Mouse (Mus musculus) heart, embryonic 16.5 days (tissue): Measurements from ENCODE around the gene Rasgrp3. TPM values are rescaled to one million over a fixed set of nuclear protein-coding genes. Genes with fewer than 3 reads are reported as not detected.
"Not testable (repeated sequence)": the region's sequence is repeated elsewhere in the genome, so short reads cannot be mapped to it uniquely, and the experiment has no call there.

ENCODE experiments used
- ATAC-seq: fragments of 200-750 bp; cut with Nextera tagmentation; replicated peaks from 2 replicates; pipeline ENCODE4 v1.8.0; 2017; ENCODE audit warnings: moderate number of reproducible peaks; ENCODE audit not compliant: insufficient read depth, low FRiP score; ENCODE audit errors: extremely low read depth
- H3K27ac ChIP-seq: fragments of 300-500 bp; sonication (generic); 2 replicates; pipeline ENCODE4 v1.5.1; 2014; ENCODE audit warnings: mild to moderate bottlenecking, low read length, control low read depth, moderate library complexity
- H3K27me3 ChIP-seq: fragments of 300-500 bp; sonication (generic); 2 replicates; pipeline ENCODE4 v1.6.1; 2014; ENCODE audit warnings: low read length, mixed read lengths; ENCODE audit not compliant: control insufficient read depth, insufficient read depth
- H3K36me3 ChIP-seq: fragments of 300-500 bp; sonication (generic); 2 replicates; pipeline ENCODE4 v1.6.1; 2014; ENCODE audit not compliant: control insufficient read depth, insufficient read depth
- H3K4me1 ChIP-seq: fragments of 300-500 bp; sonication (generic); 2 replicates; pipeline ENCODE4 v1.6.1; 2014; ENCODE audit warnings: low read length, mixed read lengths; ENCODE audit not compliant: control insufficient read depth, insufficient read depth
- H3K4me2 ChIP-seq: fragments of 300-500 bp; sonication (generic); 2 replicates; pipeline ENCODE4 v1.6.1; 2014; ENCODE audit warnings: low read depth, mild to moderate bottlenecking, control low read depth, low read length
- H3K4me3 ChIP-seq: fragments of 300-500 bp; sonication (generic); 2 replicates; pipeline ENCODE4 v1.5.1; 2014; ENCODE audit warnings: mild to moderate bottlenecking, control low read depth, low read length
- H3K9ac ChIP-seq: fragments of 300-500 bp; sonication (generic); 2 replicates; pipeline ENCODE4 v1.6.1; 2014; ENCODE audit warnings: low read length, control low read depth
- H3K9me3 ChIP-seq: fragments of 300-500 bp; sonication (generic); replicated peaks from 2 replicates; pipeline ENCODE4 v1.6.1; 2016; ENCODE audit warnings: low read length; ENCODE audit not compliant: control insufficient read depth
- WGBS: fragments of 180-500 bp; shearing (Covaris S2); extraction: QIAGEN DNeasy Blood & Tissue Kit; methylation state at CpG from one replicate; pipeline ENCODE4 v1.1.7; 2014; 5-methylcytosine and 5-hydroxymethylcytosine counted together
- polyA plus RNA-seq: library from polyadenylated mRNA; unstranded; fragments of >200 nt; fragmentation: Nextera tagmentation; extraction: Ambion mirVana; gene quantifications from 2 replicates; pipeline ENCODE4 v1.2.1, GENCODE M21; 2015

Rasgrp3 gene
- polyA plus RNA-seq, 1 experiment from 2014 or later, result 17.2 TPM

DNA sequence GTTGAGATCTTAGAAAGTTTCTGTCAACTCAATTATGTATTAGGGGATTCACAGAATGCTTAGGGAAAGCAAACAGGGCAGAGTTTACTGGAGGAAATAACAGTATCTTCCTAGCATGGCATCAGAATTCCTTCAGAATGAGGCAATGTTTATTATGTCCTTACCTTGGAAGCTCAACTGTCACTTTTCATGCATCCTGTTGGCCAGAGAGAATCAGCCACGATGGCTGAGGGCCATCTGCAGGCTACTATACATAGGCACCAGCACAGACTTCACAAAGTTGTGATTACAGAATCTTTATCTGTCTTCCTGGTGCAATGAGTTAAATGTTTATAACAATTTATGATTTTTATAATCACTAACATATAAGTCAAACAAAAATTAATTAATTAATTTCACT lies 13.3 kb downstream of the Rasgrp3 start:
- no peak for ATAC-seq

DNA sequence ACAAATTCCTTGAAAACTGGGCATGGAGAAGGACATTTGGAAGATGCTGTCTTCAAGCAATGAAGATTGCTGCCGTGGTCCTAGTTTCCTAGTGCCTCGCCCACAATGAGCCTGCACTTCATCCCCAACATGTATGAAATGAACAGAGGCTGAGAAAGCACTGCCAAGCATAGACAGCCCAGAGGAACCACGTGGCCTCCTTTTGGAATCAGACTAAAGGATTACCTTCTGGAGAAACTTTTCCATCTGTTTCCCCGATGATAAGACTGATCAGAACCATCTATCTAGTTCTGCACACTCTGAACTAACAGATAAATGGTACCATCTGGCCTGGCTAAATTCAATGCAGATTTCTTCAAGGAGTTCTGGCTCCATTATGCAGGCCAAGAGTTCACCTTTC lies 16.6 kb downstream of the Rasgrp3 start:
- no peak for ATAC-seq
- Histone ChIP-seq H3K9me3 (no peaks in the 10 kb centered on the region), H3K27me3 (no peaks in the 10 kb centered on the region), H3K4me2 (no peak overlapping the region), H3K27ac (no peak overlapping the region), H3K9ac (no peak overlapping the region), H3K36me3 (no peaks in the 10 kb centered on the region), H3K4me3 (no peak overlapping the region), H3K4me1 (peaks cover 3% of the 10 kb centered on the region; the same call in 1 of the 2 replicates)
- WGBS, result 63% methylated on average over 4 of the region's 4 CpGs

More for the DNA sequence above, 13.3 kb downstream of the Rasgrp3 start:
- Histone ChIP-seq H3K27ac (no peak overlapping the region), H3K4me1 (peaks cover 3% of the 10 kb centered on the region; the same call in 1 of the 2 replicates), H3K4me3 (no peak overlapping the region), H3K27me3 (no peaks in the 10 kb centered on the region), H3K36me3 (no peaks in the 10 kb centered on the region), H3K4me2 (no peak overlapping the region), H3K9me3 (no peaks in the 10 kb centered on the region), H3K9ac (no peak overlapping the region)
- WGBS, result 29% methylated on average over 1 of the region's 1 CpGs

DNA sequence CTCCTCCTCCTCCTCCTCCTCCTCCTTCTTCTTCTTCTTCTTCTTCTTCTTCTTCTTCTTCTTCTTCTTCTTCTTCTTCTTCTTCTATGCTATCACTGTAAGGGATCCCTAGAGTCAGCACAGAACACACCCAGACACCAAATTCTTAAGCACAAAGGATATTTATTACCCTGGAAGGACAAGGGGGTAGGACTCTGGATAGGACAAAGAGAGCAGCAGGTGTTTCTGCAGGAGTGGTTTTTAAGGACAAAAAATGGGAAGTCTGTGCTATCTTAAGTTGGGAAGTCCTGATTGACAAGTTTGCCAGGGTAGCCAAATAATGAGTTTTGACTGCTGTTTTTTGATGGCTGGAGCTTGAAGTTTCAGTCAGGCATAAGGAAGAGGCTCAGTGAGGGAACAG lies 17.9 kb downstream of the Rasgrp3 start:
- no peak for ATAC-seq
- no peaks in the 10 kb centered on the region for H3K36me3 ChIP-seq
- peaks cover 3% of the 10 kb centered on the region; the same call in 1 of the 2 replicates for H3K4me1 ChIP-seq
- no peaks in the 10 kb centered on the region for H3K27me3 ChIP-seq
- no peak overlapping the region for H3K4me3 ChIP-seq
- H3K4me2 ChIP-seq, result no peak overlapping the region
- H3K27ac ChIP-seq, result no peak overlapping the region
- H3K9me3 ChIP-seq, result no peaks in the 10 kb centered on the region
- no peak overlapping the region for H3K9ac ChIP-seq

DNA sequence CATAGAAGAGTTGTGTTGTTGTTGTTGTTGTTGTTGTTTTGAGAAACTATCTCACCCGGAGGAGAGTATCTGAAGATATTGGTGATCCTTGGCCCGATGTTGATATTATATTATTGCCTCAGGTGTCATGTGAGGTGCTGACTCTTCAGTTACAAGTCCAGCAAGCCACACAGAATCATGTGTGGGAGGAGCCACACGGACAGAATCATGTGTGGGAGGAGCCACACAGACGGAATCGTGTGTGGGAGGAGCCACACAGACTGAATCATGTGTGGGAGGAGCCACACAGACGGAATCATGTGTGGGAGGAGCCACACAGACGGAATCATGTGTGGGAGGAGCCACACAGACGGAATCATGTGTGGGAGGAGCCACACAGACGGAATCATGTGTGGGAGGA lies 20.4 kb downstream of the Rasgrp3 start:
- H3K27ac ChIP-seq, ATAC-seq, H3K9ac ChIP-seq, H3K27me3 ChIP-seq, H3K4me2 ChIP-seq, H3K4me3 ChIP-seq, H3K36me3 ChIP-seq, H3K4me1 ChIP-seq, H3K9me3 ChIP-seq: not testable (repeated sequence)
- WGBS, result 86% methylated on average over 8 of the region's 9 CpGs

DNA sequence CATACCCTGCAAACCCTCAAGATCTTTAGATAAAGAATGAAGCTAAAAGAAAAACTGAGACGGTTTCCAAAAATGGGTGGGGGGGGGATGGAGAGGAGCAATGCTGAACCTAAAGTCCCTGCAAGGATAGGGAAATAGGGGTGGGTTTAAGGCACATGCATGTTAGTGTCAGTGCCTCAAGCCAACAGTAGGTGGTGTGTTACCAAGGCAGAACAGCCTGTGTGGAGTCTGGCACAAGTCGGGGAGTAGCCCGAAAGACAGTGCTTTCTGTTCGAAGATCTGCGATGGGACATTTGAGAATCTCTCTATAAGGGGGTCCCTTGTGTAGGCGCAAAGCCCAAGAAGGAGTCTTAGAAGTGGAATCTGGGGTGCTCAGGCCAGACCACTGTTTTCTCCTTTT lies 24.9 kb downstream of the Rasgrp3 start:
- no peak for ATAC-seq
- Histone ChIP-seq H3K36me3 (no peaks in the 10 kb centered on the region), H3K27me3 (no peaks in the 10 kb centered on the region), H3K27ac (no peak overlapping the region), H3K4me1 (peaks cover 10% of the 10 kb centered on the region), H3K4me3 (no peak overlapping the region), H3K9ac (no peak overlapping the region), H3K4me2 (no peak overlapping the region), H3K9me3 (no peaks in the 10 kb centered on the region)
- 87% methylated on average over 6 of the region's 6 CpGs for WGBS

DNA sequence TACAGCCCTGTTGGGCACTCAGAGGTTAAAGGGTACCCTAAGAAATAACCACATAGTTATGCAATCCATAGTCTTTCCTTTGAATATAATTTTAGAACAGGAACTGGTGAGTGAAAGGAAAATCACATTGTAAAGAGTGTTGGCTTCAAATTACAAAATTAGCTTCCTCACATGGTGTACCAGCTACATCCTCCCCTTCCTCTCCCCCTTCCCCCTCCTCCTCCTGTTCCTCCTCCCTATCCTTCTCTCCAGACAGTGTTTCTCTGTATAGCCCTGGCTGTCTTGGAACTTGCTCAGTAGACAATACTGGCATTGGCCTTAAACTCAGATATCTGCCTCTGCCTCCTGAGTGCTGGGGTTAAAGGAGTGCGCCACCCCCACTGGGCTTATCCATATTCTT lies 26.1 kb downstream of the Rasgrp3 start:
- no peak overlapping the region for H3K9ac ChIP-seq
- H3K36me3 ChIP-seq, result no peaks in the 10 kb centered on the region
- no peaks in the 10 kb centered on the region for H3K27me3 ChIP-seq
- no peak overlapping the region for H3K4me2 ChIP-seq
- ATAC-seq, result no peak
- no peak overlapping the region for H3K27ac ChIP-seq
- no peak overlapping the region for H3K4me3 ChIP-seq
- H3K9me3 ChIP-seq, result no peaks in the 10 kb centered on the region
- peaks cover 12% of the 10 kb centered on the region for H3K4me1 ChIP-seq
- WGBS, result 71% methylated on average over 1 of the region's 1 CpGs

DNA sequence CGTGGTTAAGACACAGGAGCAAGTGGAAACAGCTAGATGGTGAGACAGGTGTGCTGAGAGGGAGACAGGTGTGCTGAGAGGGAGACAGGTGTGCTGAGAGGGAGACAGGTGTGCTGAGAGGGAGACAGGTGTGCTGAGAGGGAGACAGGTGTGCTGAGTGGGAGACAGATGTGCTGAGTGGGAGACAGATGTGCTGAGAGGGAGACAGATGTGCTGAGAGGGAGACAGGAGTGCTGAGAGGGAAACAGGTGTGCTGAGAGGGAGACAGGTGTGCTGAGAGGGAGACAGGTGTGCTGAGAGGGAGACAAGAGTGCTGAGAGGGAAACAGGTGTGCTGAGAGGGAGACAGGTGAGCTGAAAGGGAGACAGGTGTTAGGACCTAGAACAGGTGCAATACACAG lies 27.5 kb downstream of the Rasgrp3 start:
- ATAC-seq, H3K4me2 ChIP-seq, H3K36me3 ChIP-seq, H3K9ac ChIP-seq, H3K4me3 ChIP-seq, H3K27ac ChIP-seq, H3K27me3 ChIP-seq, H3K9me3 ChIP-seq: not testable (repeated sequence)
- 88% methylated on average over 1 of the region's 1 CpGs for WGBS
- H3K4me1 ChIP-seq, result peaks cover 12% of the 10 kb centered on the region

DNA sequence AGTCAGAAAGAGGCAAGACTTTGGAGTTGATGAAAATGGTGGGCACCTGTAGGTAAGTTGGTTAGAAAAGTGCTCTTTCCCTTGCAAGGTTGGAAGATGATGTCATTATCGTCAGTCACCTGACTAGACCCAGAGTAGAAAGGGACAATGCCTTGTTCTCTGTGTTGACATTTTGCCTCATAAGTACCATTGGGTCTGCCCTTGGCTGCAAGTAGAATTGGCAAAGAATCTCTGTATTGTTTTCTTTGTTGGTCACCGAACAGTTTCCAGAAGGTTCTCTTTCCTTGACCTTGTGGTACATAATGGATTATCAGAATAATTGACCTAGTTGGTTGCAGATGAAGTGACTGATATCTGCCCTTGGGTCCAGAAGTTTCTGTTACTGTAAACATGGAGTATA lies 27.9 kb downstream of the Rasgrp3 start:
- no peak overlapping the region for H3K4me2 ChIP-seq
- WGBS, result 67% methylated on average over 2 of the region's 2 CpGs
- H3K36me3 ChIP-seq, result no peaks in the 10 kb centered on the region
- peaks cover 12% of the 10 kb centered on the region for H3K4me1 ChIP-seq
- no peak overlapping the region for H3K4me3 ChIP-seq
- H3K9ac ChIP-seq, result no peak overlapping the region
- no peak overlapping the region for H3K27ac ChIP-seq
- no peak for ATAC-seq
- no peaks in the 10 kb centered on the region for H3K27me3 ChIP-seq
- H3K9me3 ChIP-seq, result no peaks in the 10 kb centered on the region

DNA sequence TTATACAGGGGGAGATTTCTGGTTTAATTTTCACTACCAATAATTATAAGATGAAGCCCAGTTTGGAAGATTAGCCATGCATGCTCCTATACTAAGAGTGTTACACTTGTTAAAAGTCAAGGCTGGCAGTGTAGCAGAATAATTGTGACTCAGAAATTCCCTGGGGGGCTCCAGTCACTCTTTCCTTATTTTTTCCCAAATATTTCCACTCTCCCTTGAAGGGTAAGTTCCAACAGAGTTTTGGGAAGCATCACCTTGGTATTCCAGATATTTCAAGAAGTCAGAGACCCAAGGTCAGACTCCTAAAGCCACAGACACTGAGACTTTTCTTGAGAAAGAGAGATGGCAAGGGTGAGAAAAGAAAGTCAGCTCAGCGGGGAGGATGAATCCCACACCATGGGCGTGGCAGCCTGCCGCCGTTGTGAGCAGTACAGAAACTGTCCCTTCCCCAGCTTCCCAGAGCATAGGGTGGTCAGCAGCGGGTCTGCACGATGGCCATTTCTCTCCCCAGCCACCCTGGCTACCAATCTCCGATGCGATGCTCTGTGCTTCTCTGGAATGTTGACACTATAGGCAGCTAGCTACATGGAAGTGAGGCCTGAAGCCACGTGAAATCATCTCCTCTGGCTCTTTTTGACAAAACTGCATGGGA lies 28.8 kb downstream of the Rasgrp3 start:
- no peaks in the 10 kb centered on the region for H3K9me3 ChIP-seq
- peak overlapping the region; percentile 63 for H3K4me2 ChIP-seq
- no peaks in the 10 kb centered on the region for H3K36me3 ChIP-seq
- peaks cover 12% of the 10 kb centered on the region for H3K4me1 ChIP-seq
- no peak overlapping the region; the same call in 1 of the 2 replicates for H3K9ac ChIP-seq
- WGBS, result 17% methylated on average over 9 of the region's 9 CpGs
- ATAC-seq, result no peak
- H3K27ac ChIP-seq, result peak overlapping the region; percentile 85
- H3K4me3 ChIP-seq, result peak overlapping the region; percentile 0; the same call in 1 of the 2 replicates
- no peaks in the 10 kb centered on the region for H3K27me3 ChIP-seq
